Mouse (Mus musculus) fibroblast of lung, adult 2 months (primary cell): ENCODE results near the gene Cnr1.

Experiments
- DNase-seq: peaks from one replicate; pipeline ENCODE4 v3.0.0-alpha.2; 2011; ENCODE audit warnings: low read depth

Cnr1 gene

GRCm38 (mm10) chr4:33924234-33924888 lies at the start of gene Cnr1:
Cnr1 (plus strand) TSS chr4:33924593.
- no peak for DNase-seq

- DNase-seq: no peak
Measured at GRCm38 (mm10) chr4:33879944-33880343, 44.4 kb upstream of the Cnr1 start.

- no peak for DNase-seq
Measured at GRCm38 (mm10) chr4:33886026-33886425, 38.4 kb upstream of the Cnr1 start.

GRCm38 (mm10) chr4:33889976-33890375 lies 34.4 kb upstream of the Cnr1 start:
- no peak for DNase-seq

- DNase-seq: no peak
Measured at GRCm38 (mm10) chr4:33892178-33892869, 32.1 kb upstream of the Cnr1 start.

DNA sequence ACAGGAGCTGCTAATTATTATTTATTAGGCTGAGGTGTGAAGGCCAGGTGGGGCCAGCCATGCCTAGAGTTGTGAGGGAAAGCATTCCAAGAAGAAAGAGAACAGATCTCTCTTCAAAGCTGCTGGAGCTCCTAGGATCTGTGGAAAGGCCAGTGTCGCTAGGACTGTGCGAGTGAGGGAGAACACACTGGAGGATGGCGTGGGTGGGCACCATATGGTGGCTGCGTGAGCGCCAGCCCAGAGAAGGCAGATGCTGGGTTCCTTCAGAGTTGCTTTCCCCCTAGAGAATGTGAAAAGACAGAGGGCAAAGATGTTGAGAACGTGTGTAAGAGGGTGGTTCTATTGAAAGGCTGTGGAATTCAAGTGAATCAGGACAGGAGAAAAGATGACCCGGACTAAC lies 30.6 kb upstream of the Cnr1 start:
- DNase-seq: no peak

DNA sequence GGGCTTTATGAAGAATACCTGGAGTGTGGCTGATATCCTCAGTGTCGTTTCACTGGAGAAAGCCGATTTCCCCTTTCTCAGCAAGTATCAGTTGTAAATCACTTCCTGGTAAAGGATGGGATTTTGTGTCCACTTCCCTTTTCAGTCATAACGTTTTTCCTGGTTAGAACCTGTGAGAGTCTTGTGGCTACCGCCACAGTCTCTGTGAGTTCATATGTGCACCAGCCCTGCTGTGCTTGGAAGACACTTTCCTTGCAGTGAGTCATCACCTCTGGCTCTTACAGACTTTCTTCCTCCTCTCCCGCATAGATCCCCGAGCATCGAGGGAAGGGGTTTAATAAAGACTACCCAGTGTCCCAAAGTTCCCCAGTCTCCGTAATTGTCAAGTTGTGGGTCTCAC lies 29.3 kb upstream of the Cnr1 start:
- DNase-seq: no peak

DNA sequence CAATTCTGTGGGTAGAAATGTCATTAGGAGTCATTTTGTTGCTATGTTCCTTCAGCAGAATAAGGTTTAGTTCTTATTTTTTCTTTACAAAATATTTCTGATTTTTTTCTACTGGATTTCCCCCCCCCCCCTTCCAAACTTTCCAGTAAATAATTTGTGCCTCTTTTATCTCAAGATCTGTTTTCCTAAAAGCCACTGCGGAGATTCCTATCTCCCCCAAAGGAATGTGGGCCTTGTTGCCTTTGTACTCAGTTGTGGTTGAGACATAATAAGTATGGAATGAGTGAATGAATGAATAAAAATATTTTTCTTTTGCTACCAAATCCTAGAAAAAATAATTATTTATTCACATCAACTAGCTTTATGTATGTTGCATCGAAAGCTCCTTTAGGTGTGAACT lies 28.9 kb upstream of the Cnr1 start:
- DNase-seq: no peak

- DNase-seq: no peak
Measured at GRCm38 (mm10) chr4:33901659-33902058, 22.7 kb upstream of the Cnr1 start.

DNA sequence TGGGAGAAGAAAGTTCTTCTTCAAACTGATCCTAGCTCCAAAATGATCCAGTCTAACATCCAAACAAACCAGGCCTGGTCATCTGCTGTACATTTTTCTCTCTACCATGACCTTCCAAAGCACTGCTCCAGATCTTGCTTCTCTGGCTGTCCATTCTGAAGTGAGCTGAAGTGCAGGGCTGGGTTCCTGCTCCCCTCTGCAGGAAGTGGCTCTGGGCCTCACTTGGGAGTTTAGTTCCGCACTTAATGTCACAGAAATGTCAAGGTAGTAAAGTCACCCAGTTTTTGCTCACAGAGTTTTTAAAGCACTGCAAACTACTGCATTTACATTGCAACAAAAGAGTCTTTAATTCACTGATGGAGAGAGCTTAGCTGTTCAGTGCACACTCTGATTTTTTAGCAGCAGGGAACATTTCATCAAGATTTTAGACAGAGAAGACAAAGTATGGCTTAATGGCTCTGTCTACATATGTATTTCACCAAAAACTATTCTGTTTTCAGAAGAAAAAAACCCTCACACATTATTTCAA lies 20.5 kb upstream of the Cnr1 start:
- DNase-seq: no peak

GRCm38 (mm10) chr4:33904826-33905225 lies 19.6 kb upstream of the Cnr1 start:
- DNase-seq: no peak

GRCm38 (mm10) chr4:33908786-33909185 lies 15.6 kb upstream of the Cnr1 start:
- no peak for DNase-seq

DNA sequence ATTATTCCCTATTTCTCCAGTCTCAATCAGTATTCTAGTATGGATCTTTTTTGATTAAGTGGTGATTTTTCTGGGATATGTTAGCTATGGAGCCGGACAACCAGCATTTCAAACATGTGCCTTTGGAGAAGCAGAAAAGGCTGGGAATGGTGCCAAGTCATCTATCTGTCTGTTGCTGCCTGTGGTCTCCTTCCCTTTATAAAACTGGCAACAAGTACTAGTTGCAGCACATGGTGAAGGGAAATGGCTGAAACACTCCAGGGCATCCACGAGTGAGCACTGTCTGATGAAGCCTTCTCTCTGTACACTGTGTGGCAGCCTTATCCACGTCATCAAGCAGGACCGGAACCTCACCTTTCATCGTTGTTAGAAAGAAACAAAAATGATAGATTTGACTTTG lies 8.7 kb upstream of the Cnr1 start:
- no peak for DNase-seq

DNA sequence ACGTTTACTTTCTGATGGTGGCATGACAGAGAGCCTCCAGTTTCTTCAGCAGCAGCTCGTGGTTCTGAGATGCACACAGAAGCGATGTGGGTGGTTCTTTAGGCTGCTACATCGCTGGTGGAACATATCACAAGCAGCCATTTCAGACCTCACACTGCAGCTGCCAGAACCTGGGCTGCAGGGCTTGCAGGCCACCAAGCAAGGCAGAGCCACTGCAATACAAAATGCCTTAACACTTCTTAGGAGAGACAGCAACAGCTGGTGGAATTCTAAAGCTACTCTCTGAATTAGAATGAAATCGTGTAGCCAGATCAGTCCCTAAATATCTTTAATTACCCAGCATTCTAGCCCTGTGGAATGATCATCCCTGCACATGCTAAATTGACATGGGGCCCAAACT lies 3.6 kb upstream of the Cnr1 start:
- no peak for DNase-seq

DNA sequence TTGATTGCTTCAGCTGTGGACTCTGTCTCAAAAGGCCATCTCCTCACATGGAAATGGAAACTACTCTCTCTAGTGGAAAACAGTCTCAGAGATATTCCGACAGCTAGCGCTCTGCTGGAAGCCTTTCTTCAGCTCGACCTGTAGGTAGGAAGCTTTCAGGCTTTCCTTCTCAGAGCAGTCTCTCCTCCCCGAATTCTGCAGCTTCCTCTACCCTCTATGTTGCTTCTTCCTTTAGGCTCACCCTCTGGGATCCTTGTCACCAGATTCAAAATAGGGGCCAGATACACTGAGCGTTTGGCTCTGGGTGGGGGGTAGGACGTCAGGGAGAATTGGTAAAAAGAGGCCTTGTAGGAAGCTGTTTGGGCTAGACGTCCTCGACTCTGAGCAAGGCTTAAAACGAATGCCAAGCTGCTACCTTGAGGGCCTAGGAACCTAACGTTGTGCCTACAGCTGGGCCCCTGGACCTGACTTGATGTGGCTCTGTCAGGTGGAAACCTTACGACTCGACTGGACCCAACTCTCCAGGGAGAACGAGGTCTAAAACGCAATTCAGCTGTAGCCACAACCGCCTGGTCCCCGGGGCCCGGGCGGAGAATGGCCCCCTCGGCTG lies 1.1 kb upstream of the Cnr1 start:
- no peak for DNase-seq

DNA sequence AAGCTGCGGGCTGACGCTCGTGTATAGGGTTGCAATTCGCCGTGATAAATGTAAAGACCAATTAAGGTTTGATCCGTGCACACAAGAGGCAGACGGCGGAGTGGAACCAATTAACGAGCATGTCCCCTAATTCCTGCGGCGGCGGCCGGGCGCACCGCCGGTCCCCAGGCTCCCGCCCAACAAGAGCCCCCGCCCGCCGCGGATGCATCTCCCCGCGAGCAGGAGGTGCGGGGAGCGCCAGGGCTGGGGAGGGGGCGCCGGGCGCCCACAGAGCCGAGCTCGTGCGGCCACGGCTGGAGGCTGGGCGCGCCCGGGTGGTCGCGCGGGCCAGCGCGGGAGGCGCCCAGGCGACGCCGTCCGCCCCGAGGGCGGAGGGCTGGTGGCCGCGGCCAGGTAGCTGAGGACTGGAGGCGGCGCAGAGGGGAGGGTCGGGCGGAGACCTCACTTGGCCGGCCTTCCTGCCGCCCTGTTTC lies 596 bp upstream of the Cnr1 start:
- DNase-seq: no peak

DNA sequence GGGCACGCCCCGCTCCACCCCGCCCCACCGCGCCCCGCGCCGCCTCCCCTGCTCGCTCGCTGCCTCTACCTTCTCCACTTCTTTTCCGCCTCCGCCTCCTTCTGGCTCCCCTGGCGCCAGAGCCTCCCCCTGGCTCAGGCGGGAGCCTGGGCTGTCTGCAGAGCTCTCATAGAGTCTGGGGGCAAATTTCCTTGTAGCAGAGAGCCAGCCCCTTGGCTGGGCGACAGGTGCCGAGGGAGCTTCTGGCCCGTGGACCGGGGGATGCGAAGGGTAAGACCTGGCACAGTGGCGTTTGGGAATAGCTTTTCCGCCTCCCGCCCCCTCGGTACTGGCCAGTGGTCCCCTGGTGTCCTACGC lies 474 bp downstream of the Cnr1 start:
- no peak for DNase-seq

DNA sequence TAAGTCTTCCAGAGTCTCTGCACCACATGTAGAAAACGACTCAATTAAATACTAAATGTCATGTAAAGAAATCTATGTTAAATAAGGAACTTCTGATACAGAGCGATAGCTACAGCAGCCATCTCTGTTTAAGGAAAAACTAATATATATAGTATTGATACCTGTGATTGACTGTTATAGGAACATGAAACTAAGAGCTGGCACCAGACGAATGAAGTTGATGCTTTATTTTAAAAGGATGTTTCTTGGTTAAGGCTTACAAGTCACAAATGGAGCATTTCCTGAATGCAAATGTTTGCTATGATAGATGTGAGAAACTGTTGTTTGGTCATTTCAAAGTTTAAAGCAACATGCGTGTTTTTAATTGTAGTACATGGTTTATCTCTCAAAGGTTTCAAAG lies 1.1 kb downstream of the Cnr1 start:
- no peak for DNase-seq

GRCm38 (mm10) chr4:33926010-33926409 lies 1.6 kb downstream of the Cnr1 start:
- DNase-seq: no peak

- DNase-seq: no peak
Measured at GRCm38 (mm10) chr4:33926730-33927263, 2.4 kb downstream of the Cnr1 start.

- no peak for DNase-seq
Measured at GRCm38 (mm10) chr4:33927644-33928043, 3.3 kb downstream of the Cnr1 start.

- DNase-seq: no peak
Measured at GRCm38 (mm10) chr4:33928450-33928849, 4.1 kb downstream of the Cnr1 start.

DNA sequence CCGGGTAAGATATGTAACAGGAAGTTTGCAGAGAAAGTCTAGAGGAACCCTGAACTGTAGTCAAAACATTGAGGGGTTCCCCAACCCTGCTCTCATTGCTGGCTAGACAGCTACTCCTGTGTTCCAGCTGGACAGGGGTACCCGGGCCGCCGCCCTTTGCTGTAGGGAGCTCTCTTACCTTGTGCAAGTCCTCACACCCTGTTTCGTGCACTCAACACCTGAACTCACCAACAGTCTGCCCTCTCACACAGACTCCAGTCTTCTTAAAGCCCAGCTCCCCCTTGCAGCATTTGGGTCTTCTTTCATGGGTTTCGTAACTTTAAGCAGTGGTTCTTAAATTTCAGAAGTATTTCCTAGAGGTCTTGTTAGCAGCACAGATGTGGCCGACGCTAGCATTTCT lies 7.0 kb downstream of the Cnr1 start:
- no peak for DNase-seq
